Mouse (Mus musculus) frontal cortex, postnatal 14 days (tissue): ENCODE results near the gene Grik5.

Experiments
- DNase-seq, 2 experiments: peaks; one replicate each; pipeline ENCODE4 v3.0.0; 2022; ENCODE audit warnings: low spot score in 2 of 2

Gene Grik5

DNA sequence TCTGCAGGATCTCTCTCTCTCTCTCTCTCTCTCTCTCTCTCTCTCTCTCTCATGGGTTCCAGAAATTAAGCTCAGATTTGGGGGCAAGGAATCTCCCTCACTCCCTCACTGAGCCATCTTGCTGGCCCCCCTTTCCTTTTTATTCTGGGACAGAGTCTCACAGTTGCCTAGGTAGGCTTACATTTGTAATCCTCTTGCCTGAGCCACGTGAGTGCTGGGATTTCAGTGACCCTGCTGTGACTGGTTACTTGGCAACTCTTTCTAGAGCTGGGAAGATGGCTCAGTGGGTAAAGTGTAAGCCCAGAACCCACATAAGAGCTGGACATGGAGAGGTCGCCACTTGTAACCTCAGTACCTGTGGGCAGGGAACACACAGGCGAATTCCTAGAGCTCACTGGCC lies 40.6 kb downstream of the Grik5 start:
- DNase-seq: no peak

DNA sequence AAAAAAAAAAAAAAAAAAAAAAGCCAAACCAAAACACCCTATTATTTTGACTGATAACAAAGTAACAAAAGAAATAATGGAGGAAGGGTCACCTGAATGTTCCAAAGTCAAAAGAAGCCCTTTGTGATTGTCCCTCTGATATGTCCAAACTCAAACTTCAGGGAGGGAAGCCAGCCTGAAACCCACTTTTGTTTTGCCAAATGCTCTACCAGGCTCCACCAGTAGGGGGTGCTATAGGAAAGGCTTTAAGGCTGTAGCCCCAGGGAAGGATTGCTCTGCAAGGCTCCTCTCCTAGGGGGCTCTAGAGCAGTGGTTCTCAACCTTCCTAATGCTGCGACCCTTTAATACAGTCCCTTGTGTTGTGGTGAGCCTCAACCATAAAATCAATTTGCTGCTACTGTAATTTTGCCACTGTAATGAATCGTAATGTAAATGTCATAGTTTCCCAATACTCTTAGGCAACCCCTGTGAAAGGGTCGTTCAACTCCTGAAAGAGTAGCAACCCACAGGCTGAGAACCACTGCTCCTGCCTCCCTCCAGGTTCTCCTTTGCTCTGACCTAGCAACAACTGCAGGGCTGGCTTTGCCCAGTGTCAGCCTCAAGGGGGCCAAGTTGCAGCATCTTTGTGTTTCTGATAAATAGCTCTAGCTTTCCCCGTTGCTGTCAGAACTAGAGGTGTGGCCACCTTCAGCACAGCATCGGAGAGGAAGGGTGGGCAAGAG lies 42.0 kb downstream of the Grik5 start:
- peak; percentile 49 to 74 for DNase-seq

DNA sequence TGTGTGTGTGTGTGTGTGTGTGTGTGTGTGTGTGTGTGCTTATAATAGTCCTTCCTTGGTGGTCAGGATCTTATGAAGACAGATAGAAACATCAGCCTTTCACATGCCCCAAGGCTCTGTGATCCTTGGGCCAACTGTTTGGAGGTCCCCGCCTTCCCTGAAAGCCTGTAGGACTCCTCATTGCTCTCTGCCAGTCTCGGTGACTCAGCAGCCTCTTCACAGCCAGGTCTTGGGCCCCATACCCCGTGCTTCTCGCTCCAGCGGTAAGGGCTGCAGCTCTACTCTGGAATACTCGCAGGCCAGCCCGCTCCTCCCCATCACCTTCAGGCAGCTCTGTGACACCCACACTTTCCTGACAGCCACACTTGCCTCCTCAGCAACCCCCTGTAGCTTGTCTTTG lies 45.7 kb downstream of the Grik5 start:
- no peak for DNase-seq

DNA sequence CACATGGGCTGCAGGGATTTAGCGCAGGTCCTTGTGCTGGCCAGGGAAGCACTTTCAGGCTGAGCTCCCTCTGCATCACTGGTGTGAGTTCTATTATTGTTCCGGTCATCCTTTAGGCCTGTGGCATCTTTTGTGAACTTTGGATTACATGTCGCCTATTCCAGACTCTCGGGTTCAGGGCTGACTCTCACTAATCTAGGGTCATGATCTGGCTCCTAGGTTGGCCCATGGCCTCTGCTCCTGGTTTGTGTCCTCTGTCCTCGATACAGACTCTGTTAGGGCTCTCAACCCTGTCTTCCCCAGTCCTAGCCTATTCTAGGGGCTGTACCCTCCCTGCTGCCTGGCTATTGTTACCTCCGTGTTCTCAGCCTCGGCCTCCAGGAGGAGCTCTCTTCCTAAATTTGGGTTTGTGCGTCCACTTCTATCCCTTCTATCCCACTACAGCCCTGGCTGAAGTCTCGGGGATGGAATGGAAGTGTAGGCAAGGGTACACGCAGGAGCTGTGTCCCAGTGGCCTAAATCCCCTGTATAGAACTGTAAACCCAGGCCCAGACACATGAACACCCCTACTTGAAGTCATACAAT lies 46.2 kb downstream of the Grik5 start:
- DNase-seq: no peak

DNA sequence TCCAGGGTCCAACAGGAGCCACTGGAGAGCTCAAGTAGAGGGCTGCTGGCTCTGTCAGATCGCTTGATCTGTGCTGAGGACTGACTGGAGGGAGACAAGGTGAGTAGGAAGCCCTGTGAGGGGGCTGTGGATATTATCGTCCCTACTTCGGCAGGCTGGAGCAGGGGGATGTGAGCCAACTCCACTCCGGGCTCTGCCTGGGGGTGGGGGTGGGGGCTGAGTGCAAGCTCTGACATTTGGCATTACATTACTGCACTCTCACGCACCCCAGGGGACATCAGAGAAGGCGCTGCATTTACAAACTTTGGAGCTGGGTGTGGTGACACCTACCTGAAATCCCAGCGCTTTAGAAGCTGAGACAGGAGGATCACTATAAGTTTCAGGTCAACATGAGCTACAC lies 60.6 kb downstream of the Grik5 start:
- DNase-seq: no peak

DNA sequence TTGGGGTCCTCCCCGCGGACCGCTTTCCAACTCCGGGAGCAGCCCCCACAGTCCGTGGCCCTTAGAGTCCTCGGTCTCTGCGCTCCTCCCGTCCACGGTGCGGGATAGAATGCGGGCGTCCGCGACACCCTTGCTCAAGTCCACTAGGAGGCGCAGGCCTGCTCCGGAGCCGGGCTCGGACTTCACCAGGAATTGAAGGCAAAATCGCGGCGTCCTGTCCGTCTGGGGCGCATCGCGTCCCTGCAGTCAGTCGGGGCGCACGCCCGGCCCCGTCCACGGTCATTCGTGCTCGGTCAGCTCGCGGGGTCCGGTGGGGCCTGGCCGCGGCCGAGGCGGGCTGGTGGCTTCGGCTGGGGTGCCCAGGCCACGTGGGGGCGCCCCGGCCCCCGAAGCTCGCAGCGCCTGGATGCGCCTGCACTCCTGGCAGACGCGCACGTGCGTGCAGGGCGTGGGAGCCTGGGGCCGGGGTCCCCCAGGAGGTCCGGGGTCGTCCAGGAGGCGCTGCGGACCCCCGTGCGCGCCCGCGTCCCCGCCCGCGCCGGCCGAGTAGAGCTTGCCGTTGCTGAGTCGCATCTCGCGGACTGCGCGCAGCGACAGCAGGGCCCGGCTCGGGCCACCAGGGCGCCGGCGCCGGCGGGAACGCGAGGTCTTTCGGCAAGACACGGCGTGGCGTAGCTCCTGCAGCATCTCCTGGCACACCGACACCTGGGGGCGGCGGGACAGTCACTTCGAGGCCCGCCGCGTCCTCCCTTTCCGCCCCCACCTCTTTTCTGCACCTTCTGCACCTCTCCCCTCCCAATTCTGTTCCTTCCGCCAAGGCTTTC lies 61.8 kb downstream of the Grik5 start:
- peak in 1 of 2 experiments; percentile 64 for DNase-seq

DNA sequence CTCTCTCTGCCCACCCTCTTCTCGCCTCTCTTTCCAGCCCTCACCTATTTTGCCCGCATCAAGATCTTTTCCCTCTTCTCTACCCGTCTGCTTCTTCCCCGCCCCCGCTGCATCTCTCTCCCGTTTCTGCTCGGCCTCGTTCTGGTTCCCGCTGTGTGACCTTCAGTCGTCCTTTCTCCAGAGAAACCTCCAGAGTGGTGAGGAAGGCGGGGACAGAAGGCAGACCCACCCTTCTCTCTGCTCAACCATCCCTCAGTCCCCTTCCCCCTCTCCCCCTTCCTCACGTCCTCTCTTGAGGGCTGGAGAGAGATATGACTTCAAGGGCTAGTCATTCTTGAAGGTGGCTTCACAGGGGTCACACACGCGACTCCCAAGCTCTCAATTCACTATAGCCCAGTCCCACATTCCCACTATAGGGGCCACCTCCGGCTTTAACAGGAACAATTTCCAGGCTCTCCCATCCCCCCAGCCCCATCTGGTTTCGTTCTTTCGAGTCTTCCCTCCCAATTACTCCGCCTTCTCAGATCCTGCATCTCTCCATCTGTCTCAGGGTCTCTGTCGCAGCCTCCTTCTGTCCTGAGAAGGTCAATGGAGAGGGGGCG lies 62.9 kb downstream of the Grik5 start:
- peak; percentile 69 to 76 for DNase-seq

DNA sequence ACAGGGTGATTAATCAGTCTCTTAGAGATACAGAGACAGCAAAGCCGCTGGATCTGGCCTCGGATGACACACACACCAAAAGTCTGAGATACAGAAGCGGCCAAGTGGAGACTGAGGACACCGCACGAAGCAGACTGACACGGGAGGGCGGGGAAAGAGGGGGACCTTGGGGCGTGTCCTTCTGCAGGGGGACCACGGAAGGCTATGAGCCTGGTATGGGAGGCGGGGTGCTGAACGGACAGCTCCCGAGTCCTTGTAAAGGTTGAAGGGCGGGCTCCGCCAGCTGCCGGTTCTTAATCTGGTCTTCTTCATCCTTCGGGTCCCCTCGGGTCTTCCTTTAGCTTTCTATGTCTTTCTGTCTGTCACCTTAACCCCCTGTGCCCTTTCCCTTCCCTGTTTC lies 63.5 kb downstream of the Grik5 start:
- DNase-seq: no peak

DNA sequence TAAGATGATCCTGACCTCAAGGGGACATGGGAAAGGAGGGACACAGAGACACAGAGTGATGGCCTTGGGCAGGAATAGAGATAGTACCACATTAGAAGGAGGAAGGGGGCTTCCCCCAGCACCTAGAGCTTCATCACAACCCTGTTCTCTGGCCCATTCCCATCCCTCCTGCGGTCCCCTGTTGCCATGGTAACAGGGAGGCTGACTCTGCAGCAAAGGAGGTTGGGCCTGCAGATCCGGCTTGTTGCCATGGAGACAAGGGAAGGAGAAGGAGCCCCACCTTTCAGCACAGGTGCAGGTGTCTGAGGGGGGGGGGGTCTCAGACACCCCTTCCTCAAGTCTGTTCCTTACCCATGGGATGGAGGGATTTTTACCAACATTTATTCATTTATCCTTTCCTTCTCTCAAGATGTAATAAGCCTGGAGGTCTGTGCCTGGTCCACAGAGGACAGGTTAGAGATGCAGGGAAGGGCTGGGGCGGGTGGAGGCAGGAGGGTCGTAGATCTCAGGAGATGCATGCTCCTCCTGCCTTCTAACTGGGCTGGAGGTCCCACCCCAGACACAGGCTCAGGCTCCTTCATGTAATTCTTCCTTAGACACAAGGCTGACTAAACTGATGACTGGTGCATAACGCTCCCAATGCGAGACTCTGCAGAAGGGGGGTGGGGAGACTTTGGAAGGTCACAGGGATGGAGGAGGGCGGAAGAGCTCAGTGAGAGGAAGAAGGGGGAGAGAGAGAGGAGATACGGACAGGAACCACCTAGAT lies 64.4 kb downstream of the Grik5 start:
- peak in 1 of 2 experiments; percentile 71 for DNase-seq

DNA sequence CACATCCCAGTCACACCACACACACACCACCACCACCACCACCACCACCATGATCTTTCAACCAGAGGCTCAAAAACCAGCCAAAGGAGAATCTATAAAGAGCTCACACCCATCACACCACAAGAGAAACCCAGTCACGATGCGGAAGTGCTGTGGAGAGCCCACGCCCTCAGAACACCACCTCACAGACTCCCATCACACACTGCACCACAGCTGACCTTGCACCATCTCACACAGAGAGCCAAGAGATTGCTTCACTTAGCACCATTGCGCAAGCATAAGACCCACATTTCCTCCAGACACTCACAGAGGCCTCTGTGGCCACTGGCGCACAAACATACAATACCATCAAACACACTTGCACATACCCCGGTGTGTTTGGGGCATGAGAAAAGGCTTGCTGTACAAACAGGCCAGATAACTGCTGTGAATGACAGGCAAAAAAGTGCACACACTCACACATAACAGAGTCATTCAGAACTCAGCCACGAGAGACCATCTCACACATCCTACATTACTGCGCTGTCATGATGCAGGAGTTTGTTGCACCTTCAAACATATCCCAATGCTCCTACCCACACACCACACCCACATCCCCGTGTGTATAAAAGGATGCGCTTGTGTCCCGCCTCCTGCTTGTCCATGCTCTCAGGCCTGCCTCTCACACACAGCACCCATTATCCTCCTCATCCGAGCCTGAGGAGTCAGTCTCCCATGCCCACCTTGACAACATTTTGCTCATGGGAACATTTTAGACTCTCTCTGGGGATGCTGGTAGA lies 65.4 kb downstream of the Grik5 start:
- no peak for DNase-seq

DNA sequence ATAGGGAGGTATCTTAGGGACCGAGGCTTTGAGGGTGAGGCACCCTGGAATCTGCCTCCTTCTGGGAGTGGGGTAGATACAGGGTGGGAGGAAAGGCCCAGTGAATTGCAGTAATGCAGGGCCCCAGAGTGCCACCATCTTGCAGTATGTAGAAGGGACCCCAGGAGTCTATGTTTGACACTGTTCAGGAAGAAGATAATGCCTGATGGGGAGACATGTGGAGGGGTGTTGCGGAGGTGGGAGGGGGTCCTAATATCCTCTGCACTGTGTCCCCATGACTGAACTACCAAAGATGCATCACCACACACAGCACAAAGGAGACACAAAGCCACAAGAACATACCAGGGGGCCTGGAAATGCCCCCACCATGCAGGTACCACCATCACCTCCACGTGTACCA lies 66.0 kb downstream of the Grik5 start:
- DNase-seq: no peak

DNA sequence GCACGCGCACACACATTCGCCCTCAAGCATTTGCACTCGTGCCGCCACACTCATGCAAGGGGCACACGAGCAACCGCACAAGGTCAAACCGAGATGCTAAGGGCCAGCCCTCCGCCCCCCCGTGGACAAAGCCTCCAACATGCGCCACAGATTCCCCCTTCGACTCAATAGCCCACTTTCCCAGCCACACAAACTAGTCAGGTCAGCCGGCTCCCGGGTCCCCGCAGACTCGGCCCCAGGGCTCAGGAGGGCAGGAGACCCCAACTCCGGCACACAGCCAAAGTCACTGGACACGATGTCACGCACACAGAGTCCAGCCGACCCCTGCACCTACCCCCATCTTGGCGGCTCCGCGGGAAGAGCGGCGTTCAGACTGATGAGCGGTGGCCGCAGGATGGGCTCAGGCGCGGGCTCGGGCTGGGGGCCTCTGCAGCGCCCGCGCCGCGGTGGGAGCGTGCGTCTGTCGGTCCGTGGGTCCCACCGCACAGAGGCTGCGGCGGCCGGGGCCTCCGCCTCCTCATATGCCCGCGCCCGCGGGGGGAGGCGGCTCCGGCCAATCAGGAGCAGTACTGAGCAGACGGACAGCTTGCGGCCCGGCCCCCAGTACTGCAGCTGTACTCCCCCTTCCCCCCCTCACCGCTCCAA lies 66.6 kb downstream of the Grik5 start, which contains the start of gene Atp1a3:
Gene Atp1a3, minus strand, starts transcription at position 538 of the 645 bp plus-strand sequence.
- DNase-seq: peak; percentile 68 to 76

DNA sequence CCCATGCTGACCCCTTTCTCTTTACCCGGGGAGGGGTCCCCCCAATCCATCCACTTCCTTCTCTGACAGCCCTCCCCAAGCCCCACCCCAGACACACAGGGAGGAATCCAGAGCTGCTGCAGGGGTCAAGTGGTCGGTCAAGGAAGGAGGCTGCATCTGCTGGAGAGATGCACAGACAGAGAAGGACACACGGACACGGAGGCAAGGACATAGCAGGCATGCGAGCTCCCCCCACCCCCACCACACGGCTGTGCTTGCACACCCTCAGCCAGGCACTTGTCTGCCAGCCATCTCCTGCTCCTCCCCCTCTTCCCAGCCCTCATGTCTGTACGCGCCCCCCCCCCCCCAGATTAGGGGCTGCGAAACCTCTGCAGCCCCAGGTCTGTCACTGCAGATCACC lies 67.3 kb downstream of the Grik5 start:
- no peak for DNase-seq

DNA sequence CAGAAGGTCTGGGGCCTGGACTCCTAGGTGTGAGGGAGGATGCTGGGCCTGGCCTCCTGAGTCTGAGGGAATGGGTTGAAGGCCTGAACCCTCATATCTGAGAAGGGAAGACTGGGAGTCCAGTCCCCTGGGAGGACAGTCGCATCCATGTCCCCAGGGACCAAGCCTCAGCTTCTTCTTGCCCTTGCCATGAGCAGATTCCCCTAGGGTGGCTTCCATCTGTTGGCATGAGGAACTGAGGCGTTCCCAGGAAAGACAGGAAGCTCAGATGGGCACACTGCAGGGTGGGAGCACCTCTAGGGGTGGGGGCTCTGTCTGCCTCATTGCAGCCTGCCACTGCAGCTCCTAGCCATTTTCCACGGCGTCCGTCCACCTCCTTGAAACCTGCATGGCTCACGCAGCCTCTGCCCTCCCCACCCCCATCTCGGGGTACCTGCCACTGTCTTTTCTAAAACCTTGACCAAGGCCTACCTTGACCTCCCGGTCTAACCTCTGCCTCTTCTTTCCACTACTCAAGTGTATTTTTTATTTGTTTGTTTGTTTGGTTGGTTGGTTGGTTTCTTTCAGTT lies 68.2 kb downstream of the Grik5 start:
- DNase-seq: no peak

DNA sequence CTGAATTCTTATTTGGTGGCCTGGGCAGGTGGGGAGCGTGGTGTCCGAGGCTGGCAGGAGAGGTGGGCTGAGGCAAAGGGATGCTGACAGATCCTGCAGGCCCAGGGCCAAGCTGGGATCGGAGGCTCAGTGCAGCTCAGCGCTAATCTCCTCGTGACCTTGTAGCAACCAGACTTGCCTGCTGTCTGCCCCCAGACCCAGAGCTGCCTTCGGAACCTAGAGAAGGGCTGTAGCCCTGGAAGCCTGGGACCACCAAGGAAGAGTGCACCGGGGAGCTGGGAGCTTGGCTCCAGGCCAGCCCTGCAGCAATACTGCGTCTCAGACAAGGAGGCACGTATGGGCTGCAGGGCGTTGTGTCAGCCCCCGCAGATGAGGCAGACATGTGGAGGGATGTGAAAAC lies 68.9 kb downstream of the Grik5 start:
- DNase-seq: no peak

DNA sequence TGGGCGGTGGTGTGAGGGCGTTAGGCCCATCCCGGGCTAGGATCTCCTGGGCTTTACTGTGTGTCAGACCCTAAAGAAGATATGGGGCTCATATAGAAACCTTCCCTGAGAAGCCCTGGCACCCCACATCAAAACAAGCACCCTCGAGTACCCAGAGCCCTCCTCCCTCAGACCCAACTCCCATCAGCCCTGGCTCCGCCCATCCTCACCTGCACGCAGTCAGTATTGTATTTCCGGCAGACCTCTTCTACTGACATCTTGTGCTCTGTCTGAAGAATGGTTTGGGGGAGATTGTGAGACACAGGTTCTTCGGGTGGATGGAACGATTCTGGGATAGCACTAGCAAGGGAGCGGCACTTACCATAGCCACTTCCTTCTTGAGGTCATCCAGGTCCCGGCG lies 71.4 kb downstream of the Grik5 start:
- DNase-seq: no peak

DNA sequence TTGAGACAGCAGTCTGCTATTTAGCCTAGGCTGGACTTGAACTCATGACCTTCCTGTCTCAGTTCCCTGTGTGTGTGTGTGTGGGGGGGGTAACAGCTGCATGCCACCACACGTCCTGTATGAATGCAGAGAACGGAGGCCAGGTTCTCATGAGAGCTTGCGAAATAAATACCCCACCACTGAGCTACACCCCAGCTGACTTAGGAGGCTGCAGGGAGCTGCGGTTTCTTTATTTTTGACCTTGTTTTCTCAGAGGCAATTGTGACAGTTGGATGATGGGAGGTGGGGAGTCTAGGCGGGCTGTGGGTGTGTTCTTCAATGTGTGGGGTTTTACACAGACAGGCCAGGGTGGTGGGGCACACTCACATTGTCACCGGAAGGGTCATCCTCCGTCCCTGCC lies 71.9 kb downstream of the Grik5 start:
- no peak for DNase-seq

DNA sequence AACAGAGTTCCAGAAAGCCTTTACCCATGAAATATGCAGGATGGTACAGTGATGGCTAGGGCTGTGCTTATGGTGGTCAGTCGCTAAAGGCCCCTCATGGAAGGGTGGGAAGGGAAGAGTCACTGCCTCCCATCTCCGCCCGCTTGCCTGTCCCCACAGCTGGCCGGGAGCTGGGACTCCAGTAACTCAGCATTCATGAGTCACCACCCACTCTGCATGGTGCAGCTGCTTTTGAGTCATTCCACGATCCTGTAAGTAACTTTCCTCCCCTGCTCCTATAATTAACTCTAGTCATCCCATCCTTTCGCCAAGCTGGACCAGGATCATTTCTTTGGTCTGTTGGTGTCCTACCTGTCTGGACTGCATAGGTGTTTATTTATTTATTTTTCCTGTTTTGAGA lies 79.1 kb downstream of the Grik5 start:
- DNase-seq: no peak

DNA sequence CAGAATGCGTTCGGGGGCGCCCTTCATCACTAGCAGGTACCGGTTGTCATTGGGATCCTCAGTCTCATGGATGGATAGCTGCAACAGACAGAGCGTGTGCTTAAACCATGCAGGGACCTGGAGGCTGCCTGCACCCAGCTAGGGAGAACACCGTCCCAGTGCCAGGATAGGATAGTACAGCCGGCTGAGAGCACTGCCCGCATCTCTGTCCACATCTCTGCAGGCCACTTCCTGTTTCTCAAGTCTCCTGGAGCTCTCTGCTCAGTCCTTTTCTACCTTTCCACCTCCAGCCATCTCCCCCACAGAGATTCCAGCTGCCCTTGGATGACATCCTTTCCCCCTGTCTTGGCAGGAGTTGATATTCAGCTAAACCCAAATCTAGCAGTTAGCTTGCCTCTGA lies 81.7 kb downstream of the Grik5 start:
- DNase-seq: no peak

DNA sequence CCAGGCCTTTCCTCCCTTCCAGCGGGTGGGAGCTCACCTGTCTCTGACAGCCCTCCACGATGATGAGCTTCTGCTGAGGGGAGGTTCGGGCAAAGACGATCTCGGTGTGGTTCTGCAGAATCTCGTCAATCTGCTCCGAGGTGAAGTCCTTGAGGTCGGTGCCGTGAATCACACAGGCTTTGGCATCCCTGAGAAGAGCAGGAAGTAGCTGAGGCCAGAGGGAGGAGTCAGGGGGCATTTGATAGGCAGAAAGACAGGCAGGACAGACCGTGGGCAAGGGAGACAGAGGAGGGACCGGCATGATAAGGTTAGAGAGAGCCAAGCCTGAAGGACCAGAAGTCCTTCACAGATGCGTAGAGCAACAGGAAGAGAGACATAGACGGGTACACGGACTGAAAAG lies 84.2 kb downstream of the Grik5 start:
- no peak for DNase-seq
